Mouse (Mus musculus): ENCODE data around the gene Nynrin.

Nynrin gene

DNA sequence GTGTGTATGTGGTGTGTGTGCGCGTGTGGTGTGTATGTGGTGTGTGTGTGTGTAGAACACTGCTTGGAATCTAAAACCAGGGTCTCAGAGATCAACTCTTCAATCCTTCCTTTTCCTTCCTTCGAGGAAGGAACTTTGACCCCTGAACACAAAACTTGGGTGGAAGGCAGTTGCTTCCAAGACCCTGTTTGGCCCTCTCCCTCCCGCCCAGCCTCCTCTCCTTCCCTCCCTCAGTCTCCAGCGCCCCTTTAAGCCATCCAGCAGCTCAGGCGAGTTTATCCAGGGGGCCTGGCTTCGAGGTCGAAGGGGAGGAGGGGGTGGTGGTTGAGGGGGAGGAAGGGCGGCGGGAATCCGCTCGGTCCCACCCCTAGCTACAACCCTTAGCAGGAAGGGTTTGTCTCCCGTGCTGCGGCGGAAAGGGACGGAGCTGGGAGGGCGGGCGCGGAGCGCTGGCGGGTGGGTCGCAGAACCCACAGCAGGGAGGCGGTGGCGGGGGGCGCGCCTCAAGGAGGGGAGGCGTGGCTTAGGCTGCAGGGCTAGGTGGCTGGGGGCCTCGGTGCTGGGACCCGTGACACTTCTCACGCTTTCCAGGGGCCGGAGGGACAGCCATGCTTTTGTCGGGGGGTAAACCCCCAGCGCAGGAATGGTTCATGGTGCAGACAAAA lies at the start of gene Nynrin:
TSS of gene Nynrin (plus strand) at position 390 of the 665 bp plus-strand sequence.
- no peak for DNase-seq

DNA sequence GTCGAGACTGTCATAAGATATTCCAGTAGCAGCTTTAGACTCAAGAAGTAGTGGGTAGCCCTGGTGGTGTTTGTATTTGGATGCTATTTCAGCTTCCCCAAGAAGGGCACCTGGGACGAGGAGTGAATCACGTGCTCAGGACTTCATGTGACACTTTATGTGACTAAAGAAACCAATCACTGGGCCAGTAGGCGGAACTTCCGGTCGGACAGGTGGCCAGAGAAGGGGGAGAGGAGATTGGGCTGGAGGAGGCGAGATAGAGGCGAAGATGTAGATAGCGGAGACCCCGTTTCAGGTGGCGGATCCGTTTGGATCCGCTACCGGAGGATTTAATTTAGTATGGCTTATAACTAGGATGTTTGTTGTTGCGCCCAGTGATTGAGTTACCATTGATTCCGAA lies 38.9 kb upstream of the Nynrin start:
- DNase-seq = peak; percentile 47 to 50

DNA sequence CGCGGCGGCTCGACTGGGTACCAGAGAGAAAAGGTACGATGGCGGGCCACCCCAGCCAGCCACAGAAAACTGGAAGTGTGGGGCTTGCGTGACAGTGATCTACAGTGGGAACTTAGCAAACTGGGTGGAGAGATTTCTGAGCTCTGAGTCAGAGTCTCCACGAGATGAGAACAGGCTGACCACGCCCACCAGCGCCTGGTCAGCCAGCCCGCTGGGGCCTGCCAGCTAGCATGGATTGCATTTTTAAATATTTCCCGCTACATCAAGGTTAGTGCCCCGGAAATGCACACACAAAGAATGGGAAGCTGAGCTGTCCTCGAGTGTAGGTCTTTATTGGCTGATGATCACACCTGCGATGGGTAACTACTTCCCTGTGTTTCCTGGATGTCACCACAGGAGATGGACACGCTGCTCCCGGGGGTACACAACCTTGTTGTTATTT lies 38.5 kb upstream of the Nynrin start:
- DNase-seq = no peak

DNA sequence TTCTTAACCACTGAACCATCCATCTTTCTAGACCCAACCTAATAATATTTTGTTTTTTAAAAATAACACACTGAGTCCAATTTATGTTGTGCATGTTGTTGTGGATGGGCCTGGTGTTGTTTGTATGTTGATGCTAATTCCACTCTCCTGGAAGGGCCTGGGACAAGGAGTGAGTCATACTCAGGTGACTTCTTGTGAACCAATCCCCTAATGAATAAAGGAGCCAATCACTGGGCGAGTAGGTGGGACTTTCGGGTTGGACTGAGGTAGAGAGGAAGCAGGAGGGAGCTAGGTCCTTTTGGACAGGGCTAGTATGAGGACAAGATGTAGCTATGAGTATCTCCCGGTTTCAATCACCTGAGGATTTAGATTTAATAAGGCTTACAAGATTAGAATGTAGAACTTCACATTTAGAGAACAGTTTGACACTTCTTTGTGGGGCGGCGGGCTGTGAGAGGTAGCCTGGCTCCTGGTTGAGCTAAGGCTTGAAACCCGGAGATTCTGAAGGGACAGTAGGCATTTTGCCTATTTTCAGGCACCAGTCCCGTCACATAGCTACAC lies 33.9 kb upstream of the Nynrin start:
- no peak for DNase-seq

DNA sequence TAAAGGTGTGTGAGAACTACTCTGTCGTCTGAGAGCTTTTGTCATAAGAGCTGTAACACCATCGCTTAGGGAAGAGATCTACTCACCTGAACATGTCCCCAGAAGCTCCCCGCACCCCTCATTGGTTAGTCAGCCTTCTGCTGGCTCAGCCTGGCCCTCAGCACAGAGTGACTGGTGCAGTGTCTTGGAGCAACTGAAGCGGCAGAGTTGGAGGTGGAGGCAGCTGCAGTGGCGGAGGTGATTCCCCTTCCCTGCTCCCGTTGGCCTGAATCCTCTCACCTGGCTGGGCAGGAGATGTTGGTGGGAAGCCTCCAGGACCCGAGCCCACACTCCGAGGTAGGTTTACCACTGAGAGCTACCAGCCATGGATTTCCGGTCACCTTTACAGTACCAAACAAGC lies 33.2 kb upstream of the Nynrin start:
- DNase-seq = no peak

DNA sequence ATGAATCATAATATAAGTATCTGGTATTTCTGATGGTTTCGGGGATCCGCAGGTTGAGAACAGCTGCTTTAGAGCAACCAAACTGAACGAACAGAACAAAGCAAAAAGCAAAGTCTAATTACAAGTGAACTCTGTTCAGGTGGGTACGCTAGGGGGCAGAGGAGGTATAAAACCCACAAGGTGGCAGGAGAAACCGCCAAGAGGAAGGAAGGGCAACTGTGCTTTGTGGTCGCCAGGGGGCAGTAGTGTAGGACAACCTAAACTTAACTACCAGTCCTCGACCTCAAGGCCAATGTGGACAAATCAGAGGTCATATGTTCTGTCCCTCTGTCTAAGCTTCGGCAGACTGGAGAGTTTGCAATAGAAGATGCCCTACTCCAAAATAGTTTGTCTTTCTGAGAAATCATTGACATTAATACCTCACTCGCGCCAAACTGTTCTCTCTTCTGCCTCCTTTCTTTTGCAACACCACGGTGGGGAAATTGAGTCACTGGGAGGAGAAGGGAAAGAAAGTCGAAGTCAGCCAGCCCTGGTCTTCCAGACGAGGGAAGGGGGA lies 31.3 kb upstream of the Nynrin start:
- peak; percentile 83 to 85 for DNase-seq

DNA sequence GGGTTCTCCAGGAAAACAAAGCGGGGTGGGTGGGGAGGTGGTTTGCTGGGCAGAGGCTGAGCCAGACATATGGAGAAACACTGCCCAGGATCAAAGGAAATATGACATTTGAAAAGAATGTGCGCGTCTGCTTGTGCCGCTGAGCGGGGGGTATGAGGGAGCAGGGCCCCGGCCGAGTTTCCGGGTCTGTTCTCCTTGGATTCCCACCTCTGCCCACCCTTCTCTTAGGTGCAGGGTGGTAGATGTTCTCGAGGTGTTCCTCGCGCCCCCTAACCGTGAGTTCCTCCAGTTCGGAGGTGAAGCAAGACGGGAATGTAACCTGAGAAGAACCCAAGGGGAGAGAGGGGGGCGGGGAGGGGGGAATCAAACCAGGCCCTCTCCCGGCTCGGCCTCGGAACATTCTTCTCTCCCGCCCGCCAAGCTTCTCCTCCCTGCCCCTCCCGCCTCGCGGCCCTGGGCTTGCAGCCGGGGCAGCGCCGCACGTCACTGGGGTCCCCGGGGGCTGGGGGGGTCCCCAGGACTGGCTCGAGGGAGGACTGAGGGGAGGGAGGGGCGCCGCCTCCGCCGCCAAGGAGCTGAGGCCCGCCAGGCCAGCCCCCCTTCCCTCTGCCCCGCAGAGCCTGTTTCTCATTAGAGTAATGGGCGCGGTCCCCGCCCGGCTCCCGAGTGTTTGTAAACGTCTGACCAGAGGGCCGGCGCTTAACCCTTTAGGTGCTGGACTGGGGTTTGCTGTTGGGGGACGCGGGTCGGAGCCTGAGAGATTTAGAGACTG lies 30.6 kb upstream of the Nynrin start, which contains the start of gene Nfatc4:
TSS of gene Nfatc4 (plus strand) at position 154 of the 772 bp plus-strand sequence.
- peak; percentile 22 to 26 for DNase-seq

DNA sequence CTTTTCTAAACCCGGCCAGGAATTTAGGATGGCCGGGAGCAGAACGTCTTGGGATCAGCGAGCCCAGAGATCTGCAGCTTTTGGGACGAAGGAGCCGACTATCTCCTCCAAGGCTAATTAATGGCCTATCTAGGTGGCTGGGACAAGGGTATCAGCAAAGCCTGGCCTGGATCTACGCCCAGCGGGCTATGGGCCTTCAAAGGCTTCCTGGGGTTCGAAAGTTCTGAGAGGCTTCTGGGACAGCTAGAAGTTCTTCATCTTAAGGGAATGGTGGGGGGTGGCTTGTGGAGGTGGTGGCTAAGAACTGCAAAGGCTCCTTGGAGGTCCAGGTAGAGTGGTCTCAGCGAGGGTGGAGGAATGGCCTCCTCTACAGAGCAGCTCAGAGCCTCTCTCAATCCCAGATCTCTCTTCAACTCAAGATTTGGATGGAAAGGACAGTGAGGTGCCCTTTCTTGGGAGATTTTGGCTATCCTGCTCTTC lies 29.8 kb upstream of the Nynrin start:
- DNase-seq = no peak

DNA sequence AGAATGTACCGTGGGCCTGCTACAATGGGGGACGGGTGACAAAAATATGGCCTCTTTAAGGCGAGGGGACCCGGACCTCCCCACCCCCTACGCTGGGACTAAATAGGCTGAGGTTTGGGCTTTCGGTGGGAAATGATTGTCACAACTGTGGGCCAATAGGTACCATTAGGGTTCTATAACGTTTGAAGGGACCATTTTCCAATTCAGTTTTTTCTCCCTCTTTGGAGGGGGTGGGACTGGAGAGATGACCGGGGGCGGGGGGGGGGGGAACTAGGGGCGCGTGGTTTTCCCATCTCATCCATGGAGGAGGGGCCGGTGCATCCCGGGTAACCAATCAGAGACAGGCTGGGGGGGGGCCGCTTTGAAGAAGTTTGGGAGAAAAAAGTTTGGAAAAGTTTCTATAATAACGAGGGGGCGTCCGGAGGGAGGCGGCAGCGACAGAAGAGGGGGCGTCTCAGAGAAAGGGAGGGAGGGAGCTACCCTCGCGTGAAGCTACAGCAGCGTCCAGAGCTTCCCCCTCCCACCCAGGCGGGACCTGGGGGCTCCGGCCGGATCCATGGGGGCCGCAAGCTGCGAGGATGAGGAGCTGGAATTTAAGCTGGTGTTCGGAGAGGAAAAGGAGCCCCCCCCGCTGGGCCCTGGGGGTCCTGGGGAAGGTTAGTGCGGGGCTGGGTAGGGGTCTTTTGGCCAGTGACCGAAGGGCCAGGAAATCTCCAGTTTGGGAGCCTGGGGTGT lies 29.2 kb upstream of the Nynrin start:
- DNase-seq = no peak

DNA sequence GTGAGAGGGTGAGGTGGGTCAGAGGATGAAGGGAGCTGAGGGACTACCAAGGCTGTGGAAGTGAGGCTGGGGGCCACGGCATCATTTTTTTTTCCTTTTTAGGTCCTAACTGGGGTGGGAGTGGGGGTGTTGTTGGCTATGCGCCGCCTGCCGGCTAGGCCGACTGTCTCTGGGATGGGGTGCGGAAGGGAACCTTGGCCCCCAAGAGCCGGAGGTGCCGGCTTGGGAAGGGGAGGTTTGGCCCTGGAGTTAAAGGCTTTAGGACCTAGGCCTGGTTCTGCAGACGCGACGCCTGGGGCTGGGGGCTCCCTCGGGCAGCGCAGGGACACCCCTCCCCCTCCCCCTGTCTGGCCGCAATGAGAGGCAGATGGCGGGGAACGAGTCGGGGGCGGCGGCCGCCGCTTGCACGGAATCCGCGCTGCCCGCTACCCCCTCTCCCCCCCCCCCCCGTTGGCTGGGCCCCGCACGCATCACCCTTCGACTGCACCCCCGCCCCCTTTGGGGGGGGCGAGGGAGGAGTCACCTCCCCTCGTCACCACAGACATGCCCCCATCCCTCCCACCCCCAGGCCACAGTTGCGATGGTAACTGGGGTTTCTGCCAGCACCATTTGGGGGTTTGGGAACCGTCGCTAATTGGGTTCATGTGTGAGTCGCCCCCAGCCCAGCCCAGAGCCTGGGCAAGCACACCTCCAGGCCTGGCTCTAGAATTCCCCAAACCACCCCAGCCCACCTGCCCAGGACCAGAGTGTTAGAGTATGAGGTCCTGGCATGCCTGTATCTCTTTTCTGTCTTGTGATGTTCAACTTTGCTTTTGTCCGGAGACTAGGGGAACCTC lies 28.4 kb upstream of the Nynrin start:
- DNase-seq = no peak

DNA sequence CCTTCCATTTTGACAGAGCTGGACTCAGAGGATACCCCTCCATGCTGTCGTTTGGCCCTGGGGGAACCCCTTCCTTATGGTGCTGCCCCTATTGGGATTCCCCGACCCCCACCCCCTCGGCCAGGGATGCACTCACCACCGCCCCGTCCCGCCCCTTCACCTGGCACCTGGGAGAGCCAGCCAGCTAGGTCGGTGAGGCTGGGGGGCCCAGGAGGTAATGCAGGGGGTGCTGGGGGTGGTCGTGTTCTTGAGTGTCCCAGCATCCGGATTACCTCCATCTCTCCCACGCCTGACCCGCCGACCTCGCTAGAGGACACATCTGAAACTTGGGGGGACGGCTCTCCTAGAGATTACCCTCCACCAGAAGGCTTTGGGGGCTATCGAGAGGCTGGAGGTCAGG lies 27.7 kb upstream of the Nynrin start:
- no peak for DNase-seq

DNA sequence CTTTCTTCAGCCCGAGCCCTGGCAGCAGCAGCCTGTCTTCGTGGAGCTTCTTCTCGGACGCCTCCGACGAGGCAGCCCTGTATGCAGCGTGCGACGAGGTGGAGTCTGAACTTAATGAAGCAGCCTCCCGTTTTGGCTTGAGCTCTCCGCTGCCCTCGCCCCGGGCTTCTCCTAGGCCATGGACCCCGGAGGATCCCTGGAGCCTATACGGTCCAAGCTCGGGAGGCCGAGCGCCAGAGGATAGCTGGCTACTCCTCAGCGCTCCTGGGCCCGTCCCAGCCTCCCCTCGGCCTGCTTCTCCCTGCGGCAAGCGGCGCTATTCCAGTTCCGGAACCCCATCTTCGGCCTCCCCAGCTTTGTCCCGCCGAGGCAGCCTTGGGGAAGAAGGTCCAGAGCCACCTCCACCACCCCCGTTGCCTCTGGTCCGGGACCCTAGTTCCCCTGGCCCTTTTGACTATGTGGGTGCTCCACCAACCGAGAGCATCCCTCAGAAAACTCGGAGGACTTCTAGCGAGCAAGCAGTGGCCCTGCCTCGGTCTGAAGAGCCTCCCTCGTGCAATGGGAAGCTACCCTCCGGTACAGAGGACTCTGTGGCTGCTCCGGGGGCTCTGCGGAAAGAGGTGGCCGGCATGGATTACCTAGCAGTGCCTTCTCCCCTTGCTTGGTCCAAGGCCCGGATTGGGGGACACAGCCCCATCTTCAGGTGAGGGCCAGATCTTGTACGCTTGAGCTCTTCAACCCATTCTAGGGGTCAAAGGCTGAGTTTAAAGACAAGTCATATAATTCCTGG lies 27.1 kb upstream of the Nynrin start:
- DNase-seq = no peak

DNA sequence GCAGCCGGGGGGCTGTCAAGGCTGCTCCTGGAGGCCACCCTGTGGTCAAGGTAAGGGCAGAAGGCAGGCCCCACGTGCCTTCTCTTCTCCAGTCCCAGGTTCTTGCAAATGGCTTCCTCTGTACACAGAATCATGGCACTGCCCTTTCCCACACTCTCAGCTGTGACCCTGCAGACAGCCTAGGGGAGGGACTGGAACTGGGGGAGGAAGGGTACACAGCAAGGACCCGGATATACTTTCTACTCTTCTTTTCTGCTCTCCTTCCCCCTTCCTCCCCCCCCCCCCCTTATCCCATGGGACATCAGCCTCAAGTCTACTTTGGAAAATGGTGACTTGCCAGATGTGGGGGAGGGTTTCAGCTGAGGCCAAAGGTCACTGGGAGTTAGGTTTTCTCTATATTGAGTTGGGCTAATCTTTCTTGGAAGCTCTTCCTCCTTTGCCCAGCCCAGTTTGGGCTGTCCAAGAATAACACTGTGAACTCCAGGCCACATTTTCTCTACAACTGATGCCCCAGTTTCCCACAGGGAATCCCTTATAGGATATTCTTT lies 25.0 kb upstream of the Nynrin start:
- DNase-seq = no peak

DNA sequence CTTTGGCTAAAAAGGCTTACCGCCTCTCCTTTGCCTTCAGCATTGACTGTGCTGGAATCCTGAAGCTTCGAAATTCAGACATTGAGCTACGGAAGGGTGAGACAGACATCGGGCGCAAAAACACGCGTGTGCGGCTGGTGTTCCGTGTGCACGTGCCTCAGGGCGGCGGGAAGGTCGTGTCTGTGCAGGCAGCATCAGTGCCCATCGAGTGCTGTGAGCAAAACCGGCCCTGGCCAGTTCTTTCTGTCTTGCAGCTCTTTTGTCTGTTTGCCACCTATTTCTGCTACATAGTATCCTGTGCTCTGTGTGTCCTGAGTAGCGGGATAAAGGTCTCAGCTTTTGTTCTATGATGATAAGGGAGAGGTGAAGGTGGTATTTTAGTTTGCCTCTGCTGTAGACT lies 24.0 kb upstream of the Nynrin start:
- DNase-seq = no peak

DNA sequence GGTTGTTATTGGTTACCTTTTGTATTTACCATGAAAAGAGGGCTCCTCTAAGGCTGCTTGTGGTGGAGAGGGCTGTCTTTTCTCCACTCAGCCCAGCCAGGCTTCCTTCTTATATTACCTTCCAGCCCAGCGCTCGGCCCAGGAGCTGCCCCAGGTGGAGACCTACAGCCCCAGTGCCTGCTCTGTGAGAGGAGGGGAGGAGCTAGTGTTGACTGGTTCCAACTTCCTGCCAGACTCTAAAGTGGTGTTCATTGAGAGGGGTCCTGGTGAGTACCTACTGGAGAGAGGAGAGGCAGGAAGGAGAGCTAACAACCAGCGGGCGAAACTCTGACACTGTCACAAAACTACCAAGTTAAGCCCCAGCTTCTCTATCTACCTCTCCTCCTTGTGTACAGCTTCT lies 23.5 kb upstream of the Nynrin start:
- no peak for DNase-seq

DNA sequence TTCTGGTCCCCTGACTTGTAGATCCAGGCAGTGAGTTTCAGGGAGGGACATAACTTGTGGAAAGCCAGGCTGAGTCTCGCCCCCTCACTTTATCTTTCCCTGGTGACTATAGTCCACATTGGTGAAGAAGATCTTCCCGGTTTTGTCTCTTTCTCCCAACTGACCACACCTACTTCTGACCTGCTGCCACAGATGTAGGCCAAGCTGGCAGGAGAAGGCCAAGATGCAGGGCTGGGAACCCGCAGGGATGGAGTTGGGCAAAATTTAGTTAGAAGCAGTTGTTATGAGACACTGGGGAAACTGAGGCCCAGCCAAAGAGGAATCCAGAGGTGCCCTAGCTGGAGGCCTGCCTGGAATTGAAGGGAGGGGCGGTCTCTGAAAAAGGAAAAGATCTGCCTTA lies 20.7 kb upstream of the Nynrin start:
- no peak for DNase-seq

DNA sequence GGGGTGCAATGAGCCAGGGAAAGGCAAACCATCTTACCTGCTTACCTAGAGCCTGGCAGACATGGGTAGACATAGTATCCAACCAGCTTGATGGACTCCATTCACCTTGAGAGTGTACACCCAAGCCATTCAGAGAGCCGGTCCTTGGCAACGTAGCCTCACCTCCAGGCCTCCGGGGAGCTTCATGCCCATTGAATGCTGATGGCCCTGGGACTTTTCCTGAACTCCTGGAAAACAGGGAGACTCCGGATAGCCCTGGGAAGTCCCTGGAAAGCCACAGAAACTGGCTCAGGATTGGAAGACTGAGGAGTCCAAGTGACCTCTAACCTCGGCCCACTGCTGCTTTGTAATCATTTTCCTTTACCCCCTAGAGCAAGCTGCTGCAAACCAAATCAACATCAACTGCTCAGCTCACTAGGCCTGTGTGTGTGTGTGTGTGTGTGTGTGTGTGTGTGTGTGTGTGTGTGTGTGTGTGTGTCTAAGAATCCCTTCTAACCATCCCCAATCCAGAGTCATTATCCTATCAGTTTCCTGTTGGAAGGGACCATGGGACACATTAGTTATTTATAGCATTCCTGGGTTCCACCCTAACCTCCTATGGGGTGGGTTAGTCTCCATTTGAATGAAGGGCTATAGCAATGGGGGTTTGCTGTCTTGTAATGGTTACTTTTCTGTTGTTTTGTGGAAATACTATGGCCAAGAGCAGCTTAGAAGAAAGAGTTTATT lies 18.8 kb upstream of the Nynrin start:
- DNase-seq = no peak

DNA sequence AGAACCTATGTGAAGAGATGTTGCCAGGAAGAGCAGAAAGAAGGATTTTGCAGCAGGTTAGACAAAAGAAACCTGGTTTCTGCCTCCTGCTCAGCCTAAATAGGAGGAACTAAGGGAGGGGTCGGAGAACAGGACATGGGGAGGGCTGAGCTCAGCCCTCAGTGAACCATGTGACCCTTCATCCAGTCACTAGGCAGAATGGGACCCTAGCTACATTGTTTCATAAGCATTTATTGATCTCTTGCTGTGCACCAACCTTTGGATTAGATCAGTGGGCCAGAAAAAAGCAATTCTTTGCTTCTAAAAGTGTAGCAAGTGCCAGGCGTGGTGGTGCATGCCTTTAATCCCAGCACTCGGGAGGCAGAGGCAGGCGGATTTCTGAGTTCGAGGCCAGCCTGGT lies 15.5 kb upstream of the Nynrin start:
- no peak for DNase-seq

DNA sequence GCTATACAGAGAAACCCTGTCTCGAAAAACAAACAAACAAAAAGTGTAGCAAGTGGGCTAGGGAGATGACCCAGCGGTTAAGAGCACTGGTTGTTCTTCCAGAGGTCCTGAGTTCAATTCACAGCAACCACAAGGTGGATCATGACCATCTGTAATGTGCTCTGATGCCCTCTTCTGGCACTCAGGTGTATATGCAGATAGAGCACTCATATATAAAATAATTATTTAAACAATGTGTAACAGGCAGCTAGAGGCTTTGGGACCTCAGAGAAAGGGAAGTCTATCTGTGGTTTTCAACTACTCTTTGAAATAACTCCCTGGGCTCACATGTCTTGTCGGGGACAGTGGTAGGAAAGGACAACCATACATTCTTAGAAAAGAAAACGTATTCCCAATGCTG lies 15.1 kb upstream of the Nynrin start:
- no peak for DNase-seq

DNA sequence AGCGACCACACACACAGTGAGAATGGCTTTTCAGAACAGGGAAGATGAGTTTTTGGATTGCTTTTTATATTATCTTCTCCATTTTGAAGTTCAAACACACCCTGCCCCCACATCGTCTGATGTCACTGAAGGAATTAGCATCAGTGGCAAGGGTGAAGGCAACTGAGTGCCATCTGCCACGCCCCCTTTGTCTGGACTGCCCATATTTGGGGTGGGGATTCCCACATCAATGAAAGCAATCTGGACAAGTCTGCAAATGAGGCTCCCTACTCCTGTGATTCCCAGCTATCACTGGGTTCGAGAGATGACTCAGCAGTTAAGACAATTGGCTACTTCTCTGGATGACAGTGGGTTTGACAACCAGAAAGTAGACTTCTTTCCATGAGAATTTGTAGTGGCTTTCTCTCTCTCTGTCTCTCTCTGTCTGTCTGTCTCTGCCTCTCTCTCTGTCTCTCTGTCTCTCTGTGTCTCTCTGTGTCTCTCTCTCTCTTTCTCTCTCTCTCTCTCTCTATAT lies 12.9 kb upstream of the Nynrin start:
- no peak for DNase-seq
